Mouse (Mus musculus) hindbrain, embryonic 15.5 days (tissue): ENCODE results near the gene Nrap. TPM values are rescaled to one million over a fixed set of nuclear protein-coding genes. Genes with fewer than 3 reads are reported as not detected.
A peak's percentile ranks its signal among the peaks of the same experiment; 100 is the strongest.
"Not testable (repeated sequence)": the region's sequence is repeated elsewhere in the genome, so short reads cannot be mapped to it uniquely, and the experiment has no call there.

Source experiments
- ATAC-seq: fragments of 200-750 bp; cut with Nextera tagmentation; 2 replicates; pipeline ENCODE4 v1.8.0; 2017; ENCODE audit warnings: low read depth, moderate number of reproducible peaks, moderate TSS enrichment; ENCODE audit not compliant: low FRiP score
- H3K27ac ChIP-seq: fragments of 300-500 bp; sonication (generic); replicated peaks from 2 replicates; pipeline ENCODE4 v1.5.1; 2015; ENCODE audit warnings: mild to moderate bottlenecking, inconsistent platforms
- H3K27me3 ChIP-seq: fragments of 300-500 bp; sonication (generic); 2 replicates; pipeline ENCODE4 v1.6.1; 2015; ENCODE audit warnings: control low read depth, inconsistent platforms
- H3K36me3 ChIP-seq: fragments of 300-500 bp; sonication (generic); 2 replicates; pipeline ENCODE4 v1.6.1; 2015; ENCODE audit warnings: control low read depth, inconsistent platforms
- H3K4me1 ChIP-seq: fragments of 300-500 bp; sonication (generic); replicated peaks from 2 replicates; pipeline ENCODE4 v1.6.1; 2015; ENCODE audit warnings: control low read depth, inconsistent platforms
- H3K4me2 ChIP-seq: fragments of 300-500 bp; sonication (generic); 2 replicates; pipeline ENCODE4 v1.6.1; 2015; ENCODE audit warnings: moderate library complexity, mild to moderate bottlenecking, inconsistent platforms
- H3K4me3 ChIP-seq: fragments of 300-500 bp; sonication (generic); 2 replicates; pipeline ENCODE4 v1.5.1; 2015; ENCODE audit warnings: mild to moderate bottlenecking, inconsistent platforms
- H3K9ac ChIP-seq: fragments of 300-500 bp; sonication (generic); 2 replicates; pipeline ENCODE4 v1.6.1; 2015; ENCODE audit warnings: inconsistent platforms
- H3K9me3 ChIP-seq: fragments of 300-500 bp; sonication (generic); 2 replicates; pipeline ENCODE4 v1.6.1; 2016; ENCODE audit warnings: control low read depth, inconsistent platforms
- WGBS: fragments of 180-500 bp; shearing (Covaris S2); methylation state at CpG from one replicate; pipeline ENCODE4 v1.1.7; 2015; 5-methylcytosine and 5-hydroxymethylcytosine counted together
- polyA plus RNA-seq: library from polyadenylated mRNA; unstranded; fragments of >200 nt; fragmentation: Nextera tagmentation; extraction: Ambion mirVana; gene quantifications from 2 replicates; pipeline ENCODE4 v1.2.1, GENCODE M21; 2015

The Nrap gene
- polyA plus RNA-seq, 1 experiment from 2014 or later, result 0.25 TPM

DNA sequence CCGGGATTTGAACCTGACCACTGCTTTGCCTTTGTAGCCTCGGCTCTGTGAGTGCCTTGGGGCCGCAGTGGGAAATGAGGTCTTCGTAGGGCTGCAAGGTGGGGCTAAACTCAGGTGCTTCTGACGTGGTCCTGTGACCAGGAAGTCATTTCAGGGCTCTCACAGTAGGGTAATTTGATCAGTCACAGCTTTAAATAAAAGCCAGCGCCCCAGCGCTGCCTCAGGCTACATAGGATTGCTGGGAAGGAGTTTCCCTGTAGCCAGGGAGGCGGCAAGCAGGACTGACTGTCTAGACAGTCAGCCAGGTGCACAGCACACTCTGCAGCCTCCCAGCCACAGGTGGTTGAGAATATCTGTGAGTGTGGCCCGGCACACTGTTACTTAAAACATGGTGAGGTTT is 29.6 kb upstream of the Nrap start:
- H3K9ac ChIP-seq, result no peak overlapping the region
- 78% methylated on average over 9 of the region's 9 CpGs for WGBS

DNA sequence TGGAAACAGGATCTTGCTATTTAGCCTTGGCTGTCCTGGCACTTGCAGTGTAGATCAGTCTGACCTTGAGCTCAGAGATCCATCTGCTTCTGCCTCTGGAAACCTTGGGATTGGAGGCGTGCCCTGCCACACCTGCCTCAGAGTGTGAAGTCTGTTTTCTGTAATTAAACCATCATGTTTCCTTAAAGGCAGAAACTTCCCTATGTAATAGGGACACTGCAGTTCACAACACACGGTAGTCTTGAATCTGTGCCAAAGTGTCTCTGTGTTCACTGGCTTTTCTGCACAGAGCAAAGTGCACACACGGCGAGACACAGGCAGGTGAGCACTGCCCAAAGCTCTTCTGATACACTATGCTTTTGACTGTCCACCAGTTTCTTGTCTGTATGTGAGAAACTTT is 28.6 kb upstream of the Nrap start:
- Histone ChIP-seq H3K9ac (no peak overlapping the region), H3K27ac (no peak overlapping the region), H3K4me3 (no peak overlapping the region), H3K36me3 (no peaks in the 10 kb centered on the region), H3K4me1 (peaks cover 6% of the 10 kb centered on the region), H3K9me3 (no peaks in the 10 kb centered on the region), H3K4me2 (no peak overlapping the region), H3K27me3 (no peaks in the 10 kb centered on the region)
- WGBS, result 78% methylated on average over 4 of the region's 4 CpGs
- no peak for ATAC-seq

More for the DNA sequence above, 29.6 kb upstream of the Nrap start:
- Histone ChIP-seq H3K4me3 (no peak overlapping the region), H3K4me2 (no peak overlapping the region), H3K27ac (no peak overlapping the region), H3K27me3 (no peaks in the 10 kb centered on the region), H3K4me1 (peaks cover 10% of the 10 kb centered on the region), H3K9me3 (no peaks in the 10 kb centered on the region), H3K36me3 (no peaks in the 10 kb centered on the region)
- ATAC-seq, result no peak

- H3K4me3 ChIP-seq, H3K36me3 ChIP-seq, ATAC-seq, H3K9me3 ChIP-seq, H3K27me3 ChIP-seq, H3K4me1 ChIP-seq, H3K27ac ChIP-seq, H3K4me2 ChIP-seq, H3K9ac ChIP-seq: not testable (repeated sequence)
- 96% methylated on average over 4 of the region's 4 CpGs for WGBS
Measured at GRCm38 (mm10) chr19:56409884-56410283, 20.0 kb upstream of the Nrap start.

DNA sequence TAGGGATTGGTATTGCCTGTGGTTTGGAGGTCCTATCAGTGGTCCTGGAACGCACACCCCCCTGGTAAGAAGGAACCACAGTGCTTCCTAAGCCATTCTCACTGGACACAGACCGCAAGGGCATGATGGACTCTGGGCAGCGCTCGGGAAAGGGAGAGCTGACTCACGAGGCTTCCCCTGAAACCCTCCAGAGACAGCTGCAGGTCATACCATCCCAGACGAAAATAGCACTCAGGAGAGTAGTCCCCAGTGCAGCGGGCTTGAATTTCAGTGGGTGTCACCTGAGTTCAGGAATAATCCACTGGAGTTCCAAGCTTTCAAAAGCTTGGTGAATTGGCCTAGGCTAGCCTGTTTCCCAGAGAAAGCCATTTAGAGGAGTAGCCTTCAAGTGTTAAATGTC is 16.7 kb upstream of the Nrap start:
- WGBS, result 95% methylated on average over 7 of the region's 7 CpGs
- H3K27ac ChIP-seq, result no peak overlapping the region
- no peaks in the 10 kb centered on the region for H3K9me3 ChIP-seq
- no peaks in the 10 kb centered on the region for H3K36me3 ChIP-seq
- H3K4me2 ChIP-seq, result no peak overlapping the region
- no peak overlapping the region for H3K9ac ChIP-seq
- no peak for ATAC-seq
- 0 out of 2 replicates have a peak, but pooled peaks cover 8% of the 10 kb centered on the region for H3K4me1 ChIP-seq
- H3K4me3 ChIP-seq, result no peak overlapping the region
- no peaks in the 10 kb centered on the region for H3K27me3 ChIP-seq

DNA sequence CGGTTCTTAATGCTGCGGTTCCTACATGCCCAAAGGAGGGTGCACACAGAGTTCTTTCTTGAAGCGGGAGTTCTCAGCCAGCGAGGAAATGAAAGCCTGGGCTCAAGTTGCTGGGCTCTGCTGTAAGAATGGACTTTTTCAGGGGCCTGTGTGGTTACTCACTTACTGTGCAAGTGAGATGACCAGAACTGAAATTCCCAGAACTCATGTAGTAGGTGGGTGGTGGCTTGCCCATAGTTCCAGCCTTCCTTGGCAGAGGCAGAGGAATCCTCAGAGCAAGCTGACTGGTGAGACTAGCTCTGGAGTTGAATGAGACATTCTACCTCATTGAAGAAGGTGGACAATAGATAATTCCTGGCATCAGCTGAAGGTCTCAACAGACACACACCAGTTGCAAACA is 16.0 kb upstream of the Nrap start:
- H3K9ac ChIP-seq, result no peak overlapping the region
- 94% methylated on average over 4 of the region's 4 CpGs for WGBS
- H3K27ac ChIP-seq, result no peak overlapping the region
- no peaks in the 10 kb centered on the region for H3K9me3 ChIP-seq
- H3K36me3 ChIP-seq, result no peaks in the 10 kb centered on the region
- 0 out of 2 replicates have a peak, but pooled peaks cover 8% of the 10 kb centered on the region for H3K4me1 ChIP-seq
- no peak overlapping the region for H3K4me3 ChIP-seq
- no peak overlapping the region for H3K4me2 ChIP-seq
- H3K27me3 ChIP-seq, result no peaks in the 10 kb centered on the region
- no peak for ATAC-seq

GRCm38 (mm10) chr19:56401864-56402263 is 12.0 kb upstream of the Nrap start:
- Histone ChIP-seq H3K4me1 (peaks cover 19% of the 10 kb centered on the region; the same call in 1 of the 2 replicates), H3K9ac (no peak overlapping the region), H3K9me3 (no peaks in the 10 kb centered on the region), H3K4me3 (no peak overlapping the region), H3K27ac (no peak overlapping the region), H3K4me2 (no peak overlapping the region), H3K36me3 (no peaks in the 10 kb centered on the region), H3K27me3 (no peaks in the 10 kb centered on the region)
- 46% methylated on average over 6 of the region's 6 CpGs for WGBS
- ATAC-seq, result no peak

- no peak for ATAC-seq
- Histone ChIP-seq H3K27me3 (peaks cover 7% of the 10 kb centered on the region), H3K4me1 (peaks cover 27% of the 10 kb centered on the region)
Measured at GRCm38 (mm10) chr19:56400200-56400599, 10.4 kb upstream of the Nrap start.

GRCm38 (mm10) chr19:56398528-56398795 is 8.6 kb upstream of the Nrap start:
- no peak overlapping the region for H3K4me3 ChIP-seq
- peaks cover 27% of the 10 kb centered on the region for H3K4me1 ChIP-seq
- H3K27me3 ChIP-seq, result peaks cover 16% of the 10 kb centered on the region
- no peak overlapping the region for H3K4me2 ChIP-seq
- no peaks in the 10 kb centered on the region for H3K36me3 ChIP-seq
- no peak for ATAC-seq
- H3K27ac ChIP-seq, result no peak overlapping the region
- no peaks in the 10 kb centered on the region for H3K9me3 ChIP-seq
- H3K9ac ChIP-seq, result no peak overlapping the region

More at GRCm38 (mm10) chr19:56400200-56400599, 10.4 kb upstream of the Nrap start:
- no peaks in the 10 kb centered on the region for H3K36me3 ChIP-seq
- H3K9me3 ChIP-seq, result no peaks in the 10 kb centered on the region
- H3K4me2 ChIP-seq, result no peak overlapping the region
- no peak overlapping the region for H3K9ac ChIP-seq
- H3K4me3 ChIP-seq, result no peak overlapping the region
- H3K27ac ChIP-seq, result no peak overlapping the region
- WGBS, result 53% methylated on average over 14 of the region's 14 CpGs

GRCm38 (mm10) chr19:56397663-56398527 is 8.1 kb upstream of the Nrap start:
- H3K36me3 ChIP-seq, result no peaks in the 10 kb centered on the region
- H3K4me3 ChIP-seq, result peak overlapping the region; percentile 51
- H3K27me3 ChIP-seq, result peaks cover 16% of the 10 kb centered on the region
- no peaks in the 10 kb centered on the region for H3K9me3 ChIP-seq
- peaks cover 27% of the 10 kb centered on the region for H3K4me1 ChIP-seq
- WGBS, result 68% methylated on average over 11 of the region's 11 CpGs
- H3K27ac ChIP-seq, result peak overlapping the region; percentile 56
- H3K9ac ChIP-seq, result peak overlapping the region; percentile 65
- no peak for ATAC-seq
- peak overlapping the region; percentile 98 for H3K4me2 ChIP-seq

DNA sequence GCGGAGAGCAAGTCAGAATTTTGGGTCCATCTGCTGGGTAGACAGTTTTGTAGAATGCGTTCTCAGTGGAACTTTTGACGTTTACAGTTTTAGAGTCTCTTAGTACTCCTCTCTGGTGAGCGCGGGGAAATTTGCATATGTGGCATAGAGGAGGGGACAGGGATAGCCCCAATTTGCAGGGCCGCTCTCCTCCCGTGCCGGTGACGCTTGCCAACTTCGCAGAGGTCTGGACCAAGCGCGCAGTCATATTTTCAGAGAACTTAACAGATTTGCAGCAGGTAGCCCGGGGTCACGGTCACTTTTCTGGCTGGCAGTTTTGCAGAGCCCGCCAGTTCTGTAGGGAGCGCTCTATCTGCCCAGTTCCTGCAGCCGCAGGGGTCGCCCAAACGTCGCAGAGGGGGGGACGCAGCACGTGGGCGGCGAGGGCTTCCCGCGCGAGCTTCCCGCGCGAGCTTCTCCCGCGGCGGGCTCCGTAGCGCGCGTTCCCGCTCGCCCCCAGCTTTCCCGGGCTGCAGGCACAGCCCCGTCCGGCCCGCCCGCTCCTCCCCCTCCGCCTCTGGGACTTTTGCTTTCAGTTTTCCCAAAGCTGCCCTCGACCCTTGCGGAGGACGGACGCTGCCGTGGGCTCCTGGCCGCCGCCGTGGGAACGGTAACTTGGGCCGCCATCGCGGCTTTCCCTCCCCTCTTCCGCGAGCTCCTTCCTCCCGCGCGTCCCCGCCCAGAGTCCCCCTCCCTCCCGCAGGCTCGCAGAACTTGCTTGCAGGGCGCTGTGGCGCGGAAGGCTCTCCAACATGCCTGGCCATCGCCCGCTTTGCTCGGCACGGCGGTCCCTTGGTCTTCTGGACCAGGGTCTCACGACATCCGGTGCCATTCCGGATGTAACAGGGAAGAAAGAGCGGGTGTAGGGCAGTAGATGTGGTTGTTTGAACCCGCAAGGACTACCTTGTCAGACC is 7.1 kb upstream of the Nrap start, which contains the start of gene Casp7:
Casp7 (plus strand) TSS at position 461 of the 953 bp plus-strand sequence.
- Histone ChIP-seq H3K4me3 (peak within 1 kb of the TSS; percentile 51), H3K27me3 (peaks cover 20% of the 10 kb centered on the region), H3K27ac (peak within 1 kb of the TSS; percentile 56), H3K9ac (peak within 1 kb of the TSS; percentile 65), H3K36me3 (no peaks in the 10 kb centered on the region), H3K4me2 (peak within 1 kb of the TSS; percentile 98), H3K4me1 (peaks cover 23% of the 10 kb centered on the region), H3K9me3 (no peaks in the 10 kb centered on the region)
- ATAC-seq, result peak; percentile 63
- under 1% methylated on average over 78 of the region's 78 CpGs for WGBS

- Histone ChIP-seq H3K9ac (no peak overlapping the region), H3K36me3 (no peaks in the 10 kb centered on the region), H3K4me2 (peak overlapping the region; percentile 98), H3K27ac (no peak overlapping the region), H3K27me3 (peaks cover 20% of the 10 kb centered on the region), H3K9me3 (no peaks in the 10 kb centered on the region), H3K4me3 (peak overlapping the region; percentile 51), H3K4me1 (peaks cover 19% of the 10 kb centered on the region)
- ATAC-seq, result no peak
- WGBS, result 38% methylated on average over 12 of the region's 12 CpGs
Measured at GRCm38 (mm10) chr19:56396227-56396626, 6.4 kb upstream of the Nrap start.
